Mouse (Mus musculus): ENCODE data around the gene Wbp1. TPM values are rescaled to one million over a fixed set of nuclear protein-coding genes. Genes with fewer than 3 reads are reported as not detected.

The Wbp1 gene
- total and polyA plus RNA-seq, 3 experiments: 19.3 to 27.5 (median 24.1) TPM

DNA sequence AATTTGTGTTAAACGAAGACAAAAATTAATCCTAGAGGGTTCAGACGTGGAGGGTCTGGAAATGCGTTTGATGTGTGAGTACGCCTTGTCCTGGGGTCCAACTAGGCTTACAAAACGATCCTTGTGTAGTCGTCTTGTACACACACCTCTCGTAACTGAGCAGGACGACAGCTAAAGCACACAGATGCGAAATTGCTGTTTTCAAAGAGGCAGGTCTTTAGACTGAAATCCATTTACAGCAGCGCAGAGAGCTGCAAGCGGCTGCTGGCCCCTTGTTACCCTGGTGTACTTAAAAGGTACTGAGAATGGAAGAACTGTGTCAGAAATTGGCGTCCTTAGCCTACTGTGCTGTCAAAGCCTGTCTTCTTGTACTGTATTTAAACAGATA lies 44.9 kb upstream of the Wbp1 start:
- no peak overlapping the region for H3K27ac ChIP-seq (ENCODE audit: insufficient read depth, low read depth)
- H3K4me2 ChIP-seq (ENCODE audit: insufficient read depth, low read depth, poor library complexity, severe bottlenecking): peak overlapping the region; percentile 93
- peak; percentile 27 for DNase-seq (ENCODE audit: extremely low read depth)
- peak overlapping the region; percentile 75 to 91 (median 85) for H3K4me3 ChIP-seq (replicated peaks in 1 of 3; ENCODE audit: low read depth in 2 of 3, low read length in 2 of 3, poor library complexity in 1 of 3)
- H3K79me2 ChIP-seq (replicated peaks; ENCODE audit: control insufficient read depth, extremely low read depth, insufficient read depth, poor library complexity, severe bottlenecking): no peaks in the 10 kb centered on the region; the same call in none of the 2 replicates
- H3K4me1 ChIP-seq (ENCODE audit: control insufficient read depth in 1 of 2, insufficient read depth in 2 of 2): peaks cover 5 to 22% of the 10 kb centered on the region in 2 experiments; a peak in 3 of 4 replicates
- H3K9me3 ChIP-seq (replicated peaks; ENCODE audit: low read length): no peaks in the 10 kb centered on the region
- no peak for TF ChIP-seq MAFK (IDR thresholded peaks at IDR 0.05; ENCODE audit: insufficient replicate concordance, low read length)
- TF ChIP-seq CHD2 (IDR thresholded peaks at IDR 0.05; ENCODE audit: low read length): no peak
- no peak for TF ChIP-seq ETS1 (conservative IDR thresholded peaks at IDR 0.05; ENCODE audit: low read depth, low read length)
- no peak for TF ChIP-seq MXI1 (IDR thresholded peaks at IDR 0.05; ENCODE audit: low read depth, low read length)
- no peak for TF ChIP-seq E2F4 (IDR thresholded peaks at IDR 0.05; ENCODE audit: insufficient replicate concordance, low read depth, low read length)
- no peak for TF ChIP-seq USF2 (conservative IDR thresholded peaks at IDR 0.05; ENCODE audit: low read depth, low read length)
- peaks cover 0 to 11% of the 10 kb centered on the region in 2 experiments for H3K36me3 ChIP-seq (replicated peaks in 1 of 2; ENCODE audit: control insufficient read depth in 1 of 2, insufficient read depth in 1 of 2, low read length in 1 of 2)
- in situ Hi-C loops (cut with MboI; ENCODE audit: low pct_ligation_motif_present, low pct_unique_long_range_greater_than_20kb, low sequenced_read_pairs) (loop anchor here (5.0 kb wide), 1 partner anchor 41 kb away; no protein-coding TSS in a partner anchor), dilution Hi-C loops (cut with MboI; ENCODE audit: extremely low pct_ligation_motif_present, extremely low pct_unique_long_range_greater_than_20kb, low sequenced_read_pairs) (no loop called here)
- H3K27me3 ChIP-seq (replicated peaks): peaks cover 2% of the 10 kb centered on the region
- H3K9ac ChIP-seq (ENCODE audit: insufficient read depth, low read depth): peak overlapping the region; percentile 91

DNA sequence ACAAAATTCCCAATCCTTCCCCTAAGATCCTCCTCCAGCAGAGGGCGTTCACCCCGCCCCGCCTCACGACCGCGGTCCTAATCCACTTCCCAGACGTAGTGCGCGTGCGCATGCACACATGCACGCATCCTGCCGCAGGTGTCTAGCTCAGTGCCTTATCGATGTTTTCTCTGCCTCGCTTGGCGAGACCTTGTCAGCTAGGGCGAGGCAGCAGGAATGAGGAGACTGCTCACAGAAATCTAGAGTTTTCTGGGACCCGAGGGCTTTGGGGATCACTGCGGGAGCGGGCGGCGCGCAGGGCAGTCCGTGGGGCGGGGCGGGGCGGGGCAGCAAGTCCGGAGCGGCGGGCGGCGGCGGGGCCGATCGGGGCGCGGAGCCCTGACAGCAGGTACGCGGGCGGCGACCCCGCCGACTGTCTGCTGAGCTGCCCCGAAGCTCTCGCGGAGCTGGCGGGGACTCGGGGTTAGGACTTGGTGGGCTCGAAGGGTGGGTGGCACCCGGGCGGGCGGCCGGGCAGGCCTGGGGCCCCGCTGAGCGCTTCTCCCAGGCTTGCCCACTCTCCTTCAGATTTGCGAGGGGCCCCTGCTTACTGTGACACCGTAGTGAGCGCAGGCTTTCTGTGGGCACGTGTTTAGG lies 44.4 kb upstream of the Wbp1 start, which contains the start of gene Dctn1:
Dctn1 (plus strand) TSS at position 314 of the 636 bp plus-strand sequence.
- Histone ChIP-seq H3K27me3 (replicated peaks) (peaks cover 5% of the 10 kb centered on the region), H3K27ac (ENCODE audit: insufficient read depth, low read depth) (no peak within 1 kb of the TSS), H3K4me3 (replicated peaks in 1 of 3; ENCODE audit: low read depth in 2 of 3, low read length in 2 of 3, poor library complexity in 1 of 3) (peak within 1 kb of the TSS; percentile 75 to 91 (median 85)), H3K9me3 (replicated peaks; ENCODE audit: low read length) (no peaks in the 10 kb centered on the region), H3K36me3 (replicated peaks in 1 of 2; ENCODE audit: control insufficient read depth in 1 of 2, insufficient read depth in 1 of 2, low read length in 1 of 2) (peaks cover 0 to 7% of the 10 kb centered on the region in 2 experiments), H3K79me2 (replicated peaks; ENCODE audit: control insufficient read depth, extremely low read depth, insufficient read depth, poor library complexity, severe bottlenecking) (no peaks in the 10 kb centered on the region; the same call in none of the 2 replicates), H3K9ac (ENCODE audit: insufficient read depth, low read depth) (peak within 1 kb of the TSS; percentile 91), H3K4me1 (ENCODE audit: control insufficient read depth in 1 of 2, insufficient read depth in 2 of 2) (peaks cover under 1 to 22% of the 10 kb centered on the region in 2 experiments; a peak in 3 of 4 replicates), H3K4me2 (ENCODE audit: insufficient read depth, low read depth, poor library complexity, severe bottlenecking) (peak within 1 kb of the TSS; percentile 93)
- DNase-seq (ENCODE audit: extremely low read depth): peak; percentile 92
- in situ Hi-C loops (cut with MboI; ENCODE audit: low pct_ligation_motif_present, low pct_unique_long_range_greater_than_20kb, low sequenced_read_pairs): loop anchor here (5.0 kb wide), 1 partner anchor 42 kb away; no protein-coding TSS in a partner anchor
- dilution Hi-C loops (cut with MboI; ENCODE audit: extremely low pct_ligation_motif_present, extremely low pct_unique_long_range_greater_than_20kb, low sequenced_read_pairs): no loop called here
- TF ChIP-seq NELFE (IDR thresholded peaks at IDR 0.05; ENCODE audit: low read depth, low read length) (peak; percentile 58; the same call in 1 of the 2 replicates), TCF12 (IDR thresholded peaks at IDR 0.05; ENCODE audit: low read depth, low read length) (peak; percentile 44), POLR2AphosphoS2 (IDR thresholded peaks at IDR 0.05; ENCODE audit: low read depth, low read length) (no peak), SIN3A (IDR thresholded peaks at IDR 0.05; ENCODE audit: low read length) (peak; percentile 74; the same call in 1 of the 2 replicates), SMC3 (IDR thresholded peaks at IDR 0.05; ENCODE audit: low read depth, low read length) (peak; percentile 39), E2F4 (IDR thresholded peaks at IDR 0.05; ENCODE audit: insufficient replicate concordance, low read depth, low read length) (no peak), BHLHE40 (IDR thresholded peaks at IDR 0.05; ENCODE audit: low read depth, low read length) (peak; percentile 41; the same call in 1 of the 2 replicates), ELF1 (IDR thresholded peaks at IDR 0.05; ENCODE audit: low read depth, low read length) (peak; percentile 80), PAX5 (IDR thresholded peaks at IDR 0.05; ENCODE audit: low read length) (no peak), MEF2A (IDR thresholded peaks at IDR 0.05; ENCODE audit: borderline replicate concordance, low read depth, low read length) (no peak), CTCF (conservative IDR thresholded peaks at IDR 0.05 in 1 of 2, IDR thresholded peaks at IDR 0.05 in 1 of 2; ENCODE audit: low read depth in 2 of 2, low read length in 2 of 2) (peak in 1 of 2 experiments; percentile 78; a peak in 2 of 4 replicates), NRF1 (IDR thresholded peaks at IDR 0.05; ENCODE audit: low read depth, low read length) (peak; percentile 95), ETS1 (conservative IDR thresholded peaks at IDR 0.05; ENCODE audit: low read depth, low read length) (no peak), MAZ (IDR thresholded peaks at IDR 0.05; ENCODE audit: low read depth, low read length) (peak; percentile 58), EP300 (IDR thresholded peaks at IDR 0.05; ENCODE audit: low read length) (no peak), RCOR1 (conservative IDR thresholded peaks at IDR 0.05; ENCODE audit: low read depth, low read length) (0 out of 2 replicates have a peak, but pooled peaks have one; percentile 6), MXI1 (IDR thresholded peaks at IDR 0.05; ENCODE audit: low read depth, low read length) (peak; percentile 71), POLR2A (IDR thresholded peaks at IDR 0.05; ENCODE audit: low read depth, low read length) (peak; percentile 65; the same call in 1 of the 2 replicates), KAT2A (IDR thresholded peaks at IDR 0.05; ENCODE audit: insufficient replicate concordance, low read length) (no peak), ZC3H11A (IDR thresholded peaks at IDR 0.05; ENCODE audit: low read depth, low read length) (no peak), JUN (IDR thresholded peaks at IDR 0.05; ENCODE audit: insufficient read depth, low read depth, low read length) (no peak), TBP (conservative IDR thresholded peaks at IDR 0.05; ENCODE audit: low read depth, low read length) (0 out of 2 replicates have a peak, but pooled peaks have one; percentile 14), USF1 (IDR thresholded peaks at IDR 0.05; ENCODE audit: low read depth, low read length) (no peak), HCFC1 (IDR thresholded peaks at IDR 0.05; ENCODE audit: low read depth, low read length) (peak; percentile 79), IRF4 (IDR thresholded peaks at IDR 0.05; ENCODE audit: low read depth, low read length) (peak; percentile 29; the same call in 1 of the 2 replicates), USF2 (conservative IDR thresholded peaks at IDR 0.05; ENCODE audit: low read depth, low read length) (no peak), ZMIZ1 (IDR thresholded peaks at IDR 0.05; ENCODE audit: low read depth, low read length) (no peak), CHD2 (IDR thresholded peaks at IDR 0.05; ENCODE audit: low read length) (no peak), MAX (IDR thresholded peaks at IDR 0.05; ENCODE audit: low read length) (peak; percentile 100)
